Mouse (Mus musculus): Measurements from ENCODE around the gene Alkbh5.

DNA sequence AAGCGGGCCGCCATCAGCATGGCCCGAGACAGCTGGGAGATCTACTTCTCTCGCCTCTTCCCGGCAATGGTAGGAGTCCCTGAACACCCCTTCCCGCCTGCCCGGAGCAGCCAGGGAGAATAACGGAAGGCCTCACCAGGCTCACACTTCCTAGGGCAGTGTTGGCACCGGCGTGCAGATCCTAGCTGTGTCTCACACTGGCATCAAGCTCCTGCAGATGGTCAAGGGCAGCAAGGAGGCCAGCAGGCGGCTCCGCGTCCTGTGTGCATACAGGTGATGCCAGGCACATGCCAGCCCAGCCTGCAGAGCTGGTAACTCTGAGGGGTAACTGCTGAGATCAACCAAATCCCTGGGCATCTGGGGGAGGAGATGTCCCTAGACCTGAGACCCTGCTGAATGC is 28.9 kb upstream of the Alkbh5 start:
- no peak for TF ChIP-seq CTCF (conservative IDR thresholded peaks at IDR 0.05; ENCODE audit: low read length)
- TF ChIP-seq POU5F1 (IDR thresholded peaks at IDR 0.05; ENCODE audit: borderline replicate concordance, low read length) = no peak
- TF ChIP-seq NANOG (IDR thresholded peaks at IDR 0.05; ENCODE audit: borderline replicate concordance, low read length) = no peak
